Mouse (Mus musculus) hindbrain, postnatal 0 days (tissue): ENCODE measurements around the gene Pafah2. TPM values are rescaled to one million over a fixed set of nuclear protein-coding genes. Genes with fewer than 3 reads are reported as not detected.
A peak's percentile ranks its signal among the peaks of the same experiment; 100 is the strongest.

Experiments used
- ATAC-seq: fragments of 200-750 bp; cut with Nextera tagmentation; 2 replicates; pipeline ENCODE4 v1.8.0; 2017; ENCODE audit warnings: mild to moderate bottlenecking, moderate TSS enrichment, moderate library complexity
- DNase-seq: peaks from one replicate; pipeline ENCODE4 v3.0.0-alpha.2; 2015; ENCODE audit warnings: low spot score
- H3K27ac ChIP-seq: fragments of 300-500 bp; sonication (generic); 2 replicates; pipeline ENCODE4 v1.5.1; 2014; ENCODE audit warnings: mild to moderate bottlenecking
- H3K27me3 ChIP-seq: fragments of 300-500 bp; sonication (generic); 2 replicates; pipeline ENCODE4 v1.6.1; 2014; ENCODE audit warnings: low read length, mixed read lengths; ENCODE audit not compliant: insufficient read depth
- H3K36me3 ChIP-seq: fragments of 300-500 bp; sonication (generic); 2 replicates; pipeline ENCODE4 v1.6.1; 2014; ENCODE audit warnings: low read length, mixed read lengths; ENCODE audit not compliant: insufficient read depth
- H3K4me1 ChIP-seq: fragments of 300-500 bp; sonication (generic); 2 replicates; pipeline ENCODE4 v1.6.1; 2014; ENCODE audit warnings: antibody characterized with exemption, low read length, mixed read lengths; ENCODE audit not compliant: insufficient read depth
- H3K4me2 ChIP-seq: fragments of 300-500 bp; sonication (generic); 2 replicates; pipeline ENCODE4 v1.6.1; 2014; ENCODE audit warnings: low read depth, mild to moderate bottlenecking, low read length, moderate library complexity, mixed read lengths
- H3K4me3 ChIP-seq: fragments of 300-500 bp; sonication (generic); 2 replicates; pipeline ENCODE4 v1.5.1; 2014; ENCODE audit warnings: low read length
- H3K9ac ChIP-seq: fragments of 300-500 bp; sonication (generic); replicated peaks from 2 replicates; pipeline ENCODE4 v1.6.1; 2014; ENCODE audit warnings: mild to moderate bottlenecking, low read length, moderate library complexity, mixed read lengths
- H3K9me3 ChIP-seq: fragments of 300-500 bp; sonication (generic); 2 replicates; pipeline ENCODE4 v1.6.1; 2016; ENCODE audit warnings: low read length, mixed read lengths
- CTCF ChIP-seq: IDR thresholded peaks from 2 replicates; pipeline ENCODE4 v1.5.1; 2016; ENCODE audit warnings: antibody characterized with exemption, control low read depth, low read depth
- WGBS: fragments of 180-500 bp; shearing (Covaris S2); extraction: QIAGEN DNeasy Blood & Tissue Kit; methylation state at CpG from one replicate; pipeline ENCODE4 v1.1.7; 2014; 5-methylcytosine and 5-hydroxymethylcytosine counted together
- polyA plus RNA-seq: library from polyadenylated mRNA; unstranded; fragments of >200 nt; fragmentation: Nextera tagmentation; extraction: Ambion mirVana; gene quantifications from 2 replicates; pipeline ENCODE4 v1.2.1, GENCODE M21; 2015
- total RNA-seq: library from RNA; depleted of rRNA; stranded (reverse); fragments of >200 nt; gene quantifications from 2 replicates; pipeline ENCODE4 v1.2.3, GENCODE M21; 2014

Pafah2 gene
- total and polyA plus RNA-seq, 2 experiments from 2014 or later, result 6.7 to 17.9 TPM

DNA sequence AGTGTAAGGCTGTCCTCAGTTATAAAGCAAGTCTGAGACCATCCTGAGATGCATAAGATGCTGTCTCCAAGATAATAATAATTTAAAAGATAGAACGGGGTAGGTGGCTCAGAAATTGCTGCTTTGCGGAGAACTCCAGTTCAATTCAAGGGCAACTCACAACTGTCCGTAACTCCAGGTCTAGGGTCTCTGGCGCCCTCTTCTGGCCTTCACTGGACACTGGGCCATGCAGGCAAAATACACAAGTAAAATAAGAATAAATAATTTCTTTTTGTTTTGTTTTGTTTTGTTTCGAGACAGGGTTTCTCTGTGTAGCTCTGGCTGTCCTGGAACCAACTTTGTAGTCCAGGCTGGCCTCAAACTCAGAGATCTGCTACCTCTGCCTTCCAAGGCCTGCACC is 7.7 kb upstream of the Pafah2 start:
- no peak for ATAC-seq
- WGBS, result 13% methylated on average over 5 of the region's 5 CpGs
- Histone ChIP-seq H3K9me3 (no peaks in the 10 kb centered on the region), H3K36me3 (no peaks in the 10 kb centered on the region), H3K9ac (no peak overlapping the region), H3K27ac (no peak overlapping the region), H3K4me2 (no peak overlapping the region), H3K4me3 (no peak overlapping the region), H3K27me3 (no peaks in the 10 kb centered on the region), H3K4me1 (no peaks in the 10 kb centered on the region)
- TF ChIP-seq CTCF, result peak; percentile 82
- peak; percentile 76 for DNase-seq

GRCm38 (mm10) chr4:134391636-134392035 is 4.5 kb upstream of the Pafah2 start:
- Histone ChIP-seq H3K4me2 (no peak overlapping the region), H3K9me3 (no peaks in the 10 kb centered on the region), H3K4me3 (no peak overlapping the region), H3K9ac (no peak overlapping the region), H3K27ac (no peak overlapping the region), H3K4me1 (no peaks in the 10 kb centered on the region), H3K36me3 (no peaks in the 10 kb centered on the region), H3K27me3 (no peaks in the 10 kb centered on the region)
- WGBS, result 90% methylated on average over 1 of the region's 1 CpGs
- DNase-seq, result no peak
- ATAC-seq, result no peak
- no peak for TF ChIP-seq CTCF

- H3K4me2 ChIP-seq, result no peak overlapping the region
- H3K36me3 ChIP-seq, result no peaks in the 10 kb centered on the region
- no peaks in the 10 kb centered on the region for H3K27me3 ChIP-seq
- ATAC-seq, result no peak
- H3K4me3 ChIP-seq, result no peak overlapping the region
- 10% methylated on average over 7 of the region's 8 CpGs for WGBS
- DNase-seq, result peak; percentile 62
- no peak for TF ChIP-seq CTCF
- H3K9me3 ChIP-seq, result no peaks in the 10 kb centered on the region
- no peaks in the 10 kb centered on the region for H3K4me1 ChIP-seq
- H3K27ac ChIP-seq, result no peak overlapping the region
- H3K9ac ChIP-seq, result no peak overlapping the region
These were observed 3.5 kb upstream of the Pafah2 start for GRCm38 (mm10) chr4:134392595-134392994.

DNA sequence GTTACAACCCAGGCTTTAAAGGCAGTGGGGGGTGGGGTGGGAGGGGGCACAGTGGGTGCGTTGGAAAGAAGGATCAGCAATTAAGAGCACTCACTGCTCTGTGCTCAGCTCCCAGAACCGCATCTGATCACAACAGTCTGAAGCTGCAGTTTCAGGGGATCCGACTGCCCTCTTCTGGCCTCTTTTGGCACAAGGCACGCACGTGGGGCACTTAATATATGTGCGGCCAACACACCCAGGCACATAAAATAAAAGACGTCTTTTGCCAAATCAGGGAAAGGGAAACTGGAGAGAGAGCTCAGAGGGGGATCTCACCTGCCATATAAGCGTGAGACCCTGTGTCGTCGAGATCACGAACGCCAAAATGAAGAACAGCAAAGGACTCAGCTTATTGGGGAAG is 3.1 kb upstream of the Pafah2 start:
- H3K4me1 ChIP-seq, result no peaks in the 10 kb centered on the region
- H3K4me2 ChIP-seq, result no peak overlapping the region
- no peak overlapping the region for H3K9ac ChIP-seq
- TF ChIP-seq CTCF, result peak; percentile 56
- WGBS, result 17% methylated on average over 12 of the region's 12 CpGs
- ATAC-seq, result no peak
- no peaks in the 10 kb centered on the region for H3K9me3 ChIP-seq
- no peak overlapping the region for H3K4me3 ChIP-seq
- H3K36me3 ChIP-seq, result no peaks in the 10 kb centered on the region
- H3K27me3 ChIP-seq, result no peaks in the 10 kb centered on the region
- DNase-seq, result peak; percentile 63
- no peak overlapping the region for H3K27ac ChIP-seq

- Histone ChIP-seq H3K9ac (no peak overlapping the region), H3K9me3 (no peaks in the 10 kb centered on the region), H3K4me2 (no peak overlapping the region), H3K4me3 (no peak overlapping the region), H3K4me1 (no peaks in the 10 kb centered on the region), H3K27me3 (no peaks in the 10 kb centered on the region), H3K36me3 (no peaks in the 10 kb centered on the region), H3K27ac (peak overlapping the region; percentile 78; the same call in 1 of the 2 replicates)
- no peak for TF ChIP-seq CTCF
- no peak for DNase-seq
- WGBS, result 91% methylated on average over 7 of the region's 7 CpGs
- no peak for ATAC-seq
These were observed 978 bp upstream of the Pafah2 start for GRCm38 (mm10) chr4:134395142-134395541.

DNA sequence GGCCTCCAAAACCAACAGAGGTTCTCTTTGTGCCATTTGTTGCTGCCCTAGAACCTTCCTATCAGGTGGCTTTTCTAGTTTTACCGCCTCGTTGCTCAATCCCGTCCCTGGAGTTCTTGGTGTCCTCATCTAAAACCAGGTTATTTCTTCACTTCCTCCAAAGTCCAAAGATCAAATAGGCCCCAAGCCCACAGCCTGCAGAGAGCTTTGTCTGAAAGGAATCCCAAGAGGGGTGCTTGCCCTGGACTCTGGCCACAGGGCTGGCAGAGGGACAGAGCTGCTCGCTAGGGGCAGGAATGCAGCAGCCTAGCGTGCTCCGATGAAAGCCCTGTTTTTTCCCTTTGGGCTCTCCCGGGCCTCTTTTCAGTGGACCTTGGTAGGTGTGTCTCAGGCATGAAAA is 1.0 kb downstream of the Pafah2 start:
- Histone ChIP-seq H3K36me3 (no peaks in the 10 kb centered on the region), H3K27me3 (no peaks in the 10 kb centered on the region), H3K9me3 (no peaks in the 10 kb centered on the region), H3K9ac (no peak overlapping the region), H3K4me2 (peak overlapping the region; percentile 87), H3K4me1 (peaks cover 3% of the 10 kb centered on the region), H3K4me3 (no peak overlapping the region; the same call in 1 of the 2 replicates), H3K27ac (peak overlapping the region; percentile 12; the same call in 1 of the 2 replicates)
- WGBS, result 15% methylated on average over 7 of the region's 7 CpGs
- DNase-seq, result peak; percentile 67
- peak; percentile 30 for TF ChIP-seq CTCF
- ATAC-seq, result no peak

DNA sequence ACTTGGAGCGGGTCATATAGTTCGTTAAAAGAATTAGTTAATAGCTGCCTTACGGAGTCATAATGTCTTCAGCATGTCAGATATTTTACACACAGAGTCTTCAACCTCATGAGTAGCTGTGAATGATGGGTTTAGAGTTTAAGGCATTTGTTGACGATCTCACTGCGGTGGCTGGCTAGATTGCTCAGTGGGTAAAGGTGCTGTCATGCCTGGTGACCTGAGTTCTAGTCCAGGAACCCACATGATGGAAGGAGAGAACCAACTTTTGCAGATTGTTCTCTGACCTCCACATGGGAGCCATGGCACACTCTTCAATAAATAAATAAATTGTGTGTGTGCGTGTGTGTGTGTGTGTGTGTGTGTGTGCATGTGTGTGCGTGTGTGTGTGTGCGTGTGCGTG is 1.6 kb downstream of the Pafah2 start:
- DNase-seq (no peak), ATAC-seq (no peak)
- H3K36me3 ChIP-seq, result no peaks in the 10 kb centered on the region
- peaks cover 6% of the 10 kb centered on the region for H3K4me1 ChIP-seq
- H3K4me3 ChIP-seq, result no peak overlapping the region
- H3K27ac ChIP-seq, result peak overlapping the region; percentile 12; the same call in 1 of the 2 replicates
- H3K9me3 ChIP-seq, result no peaks in the 10 kb centered on the region
- 87% methylated on average over 9 of the region's 9 CpGs for WGBS
- TF ChIP-seq CTCF, result no peak
- no peak overlapping the region for H3K9ac ChIP-seq
- no peaks in the 10 kb centered on the region for H3K27me3 ChIP-seq
- no peak overlapping the region for H3K4me2 ChIP-seq
